Mouse (Mus musculus): ENCODE measurements around the gene Ocel1. TPM values are rescaled to one million over a fixed set of nuclear protein-coding genes. Genes with fewer than 3 reads are reported as not detected.

Ocel1 gene
- 7.8 and 8.6 TPM in 2 replicates for polyA plus RNA-seq (2015; fragmentation: Nextera tagmentation; extraction: Ambion mirVana)

DNA sequence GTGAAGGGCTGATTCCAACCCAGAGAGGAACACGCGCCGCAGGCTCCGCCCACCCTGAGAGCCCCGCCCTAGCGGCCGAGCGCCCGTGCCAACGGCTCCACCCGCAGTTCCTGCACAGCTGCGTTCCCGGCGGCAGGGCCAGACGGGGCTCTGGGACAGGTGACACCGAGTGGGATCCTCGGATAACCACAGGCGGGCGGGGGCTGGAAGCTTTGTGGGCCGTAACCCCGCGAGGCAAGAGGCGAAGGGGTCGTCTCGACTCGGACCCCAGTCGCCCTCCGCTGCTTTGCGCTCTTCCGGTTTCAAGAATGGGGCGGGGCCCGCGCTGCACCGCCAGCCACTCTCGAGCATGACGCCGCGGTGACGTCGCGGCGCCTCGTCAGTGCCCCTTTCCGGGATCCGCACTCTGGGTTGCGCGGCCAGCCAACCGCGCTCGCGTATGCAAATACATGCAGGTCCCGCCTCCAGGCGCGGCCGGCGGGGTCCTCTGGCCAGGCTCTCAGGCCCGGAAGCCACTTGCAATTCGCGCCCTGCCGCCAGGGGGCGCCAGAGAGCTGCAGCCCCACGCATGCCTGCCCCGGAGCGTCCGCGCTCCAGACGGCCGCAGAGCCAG lies at the start of gene Ocel1:
TSS of gene Ocel1 (plus strand) at position 63 of the 613 bp plus-strand sequence.

DNA sequence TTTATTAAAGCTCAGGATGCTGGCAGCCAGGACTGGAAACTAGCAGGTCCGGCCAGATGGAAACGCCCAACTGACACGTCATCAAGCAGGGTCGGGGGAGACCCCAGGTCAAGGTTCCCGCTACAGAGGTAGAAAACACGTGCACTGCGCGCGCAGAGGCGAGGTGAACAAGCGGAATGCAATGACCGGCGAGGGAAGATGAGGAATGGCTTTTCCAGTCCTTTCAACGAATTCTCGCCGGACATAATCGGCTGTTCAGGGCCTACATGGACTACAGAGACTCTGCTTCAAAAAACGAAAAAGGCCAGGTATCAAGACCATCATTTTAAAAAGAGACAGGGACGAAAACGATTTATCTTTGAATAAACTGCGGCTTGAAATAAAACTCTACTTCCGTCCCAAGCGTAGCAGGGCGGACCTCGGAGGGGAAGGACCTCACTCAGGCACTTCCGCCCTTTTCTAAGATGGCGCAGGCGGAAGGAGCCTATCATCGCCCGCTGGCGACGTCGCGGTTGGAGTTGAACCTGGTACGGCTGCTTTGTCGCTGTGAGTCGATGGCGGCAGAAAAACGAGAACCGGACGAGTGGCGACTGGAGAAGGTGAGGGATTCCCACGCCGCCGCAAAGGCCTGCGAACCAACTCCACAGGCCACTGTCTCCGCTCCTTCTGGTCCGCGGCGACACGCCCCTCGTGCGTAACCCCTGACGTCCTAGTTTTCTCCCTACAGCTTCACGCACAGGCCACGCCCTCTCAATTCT lies 4.1 kb upstream of the Ocel1 start, which contains the start of gene Use1:
TSS of gene Use1 (plus strand) at position 78 of the 758 bp plus-strand sequence.

DNA sequence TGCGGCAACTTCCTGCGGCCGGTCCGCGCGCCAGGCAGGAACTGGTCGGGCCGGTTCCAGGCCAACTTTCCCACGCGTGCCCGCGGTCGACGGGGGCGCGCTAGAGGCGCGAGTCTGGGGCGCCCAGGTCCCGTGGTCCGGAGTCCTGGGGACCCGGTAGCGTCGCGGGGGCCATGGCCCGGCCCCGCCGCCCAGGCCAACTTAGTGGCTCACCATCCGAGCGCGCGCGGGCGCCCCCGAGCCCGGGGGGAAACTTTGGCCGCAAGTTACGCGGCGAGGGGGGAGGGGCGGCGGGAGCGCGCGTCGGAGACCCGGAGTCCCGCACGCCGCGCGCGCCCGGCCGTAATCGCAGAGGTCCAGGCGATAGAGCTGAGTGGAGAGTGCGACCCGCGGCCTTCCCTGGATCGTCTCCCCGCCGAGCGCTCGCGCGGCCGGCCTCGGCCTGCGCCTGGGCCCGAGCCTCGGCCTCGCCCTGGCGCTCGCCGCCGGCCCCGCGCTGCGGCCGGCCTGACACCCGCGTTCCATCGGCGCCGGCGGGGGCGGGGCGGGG lies 10.4 kb downstream of the Ocel1 start, which contains the start of gene Nr2f6:
TSS of gene Nr2f6 (minus strand) at position 540 of the 550 bp plus-strand sequence.

DNA sequence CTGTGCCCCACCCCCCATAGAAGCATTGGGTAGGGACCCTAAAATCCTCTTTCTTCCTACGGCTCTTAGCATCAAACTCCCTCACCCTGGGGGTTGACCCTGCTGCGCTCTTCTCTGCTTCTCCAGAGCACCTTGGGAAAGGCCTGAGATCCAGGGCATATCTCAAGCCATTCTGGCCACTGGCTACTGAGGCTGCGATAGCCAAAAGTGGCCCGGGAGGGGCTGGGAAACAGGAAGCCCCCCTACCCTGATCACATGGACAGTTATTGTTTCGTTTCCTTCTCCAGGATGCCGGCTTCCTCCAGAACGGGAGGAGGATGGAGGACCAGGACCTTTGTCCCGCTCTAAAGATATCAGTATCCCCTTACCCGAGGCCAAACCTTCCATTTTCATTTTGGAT lies 24.5 kb downstream of the Ocel1 start, which contains the start of gene Ushbp1:
TSS of gene Ushbp1 (minus strand) at position 174 of the 400 bp plus-strand sequence.

DNA sequence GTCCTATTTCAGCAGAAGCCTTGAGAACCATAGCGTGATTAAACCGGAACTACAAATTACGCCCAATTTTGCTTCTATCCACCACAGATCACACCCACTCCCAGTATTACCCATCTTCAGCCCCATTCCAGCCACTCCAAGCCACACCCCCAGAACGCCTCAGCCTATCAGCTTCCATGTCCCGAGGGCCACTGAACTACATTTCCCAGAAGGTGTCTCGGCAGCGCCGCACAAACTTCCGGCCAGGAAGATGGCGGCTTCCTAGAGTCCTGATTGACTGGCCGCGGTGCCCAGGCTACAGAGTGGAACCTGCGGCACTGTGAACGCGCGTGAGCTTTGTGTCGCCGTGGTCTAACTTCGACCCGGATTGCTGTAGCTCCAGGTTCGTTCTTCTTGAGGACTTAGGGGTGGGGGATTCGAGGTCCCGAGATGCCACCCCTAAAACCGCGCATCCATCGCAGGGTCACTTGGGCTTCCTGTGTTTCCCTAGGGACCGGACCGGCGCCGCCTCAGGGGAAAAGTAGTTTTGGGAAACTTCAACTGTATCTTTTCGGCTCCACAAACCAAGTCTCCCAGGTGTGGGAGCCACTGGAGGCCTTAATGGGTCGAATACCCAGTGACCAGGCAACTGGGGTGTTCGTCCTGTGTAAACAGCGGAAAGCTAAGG lies 25.7 kb downstream of the Ocel1 start, which contains the start of gene Babam1:
TSS of gene Babam1 (plus strand) at position 223 of the 667 bp plus-strand sequence.

DNA sequence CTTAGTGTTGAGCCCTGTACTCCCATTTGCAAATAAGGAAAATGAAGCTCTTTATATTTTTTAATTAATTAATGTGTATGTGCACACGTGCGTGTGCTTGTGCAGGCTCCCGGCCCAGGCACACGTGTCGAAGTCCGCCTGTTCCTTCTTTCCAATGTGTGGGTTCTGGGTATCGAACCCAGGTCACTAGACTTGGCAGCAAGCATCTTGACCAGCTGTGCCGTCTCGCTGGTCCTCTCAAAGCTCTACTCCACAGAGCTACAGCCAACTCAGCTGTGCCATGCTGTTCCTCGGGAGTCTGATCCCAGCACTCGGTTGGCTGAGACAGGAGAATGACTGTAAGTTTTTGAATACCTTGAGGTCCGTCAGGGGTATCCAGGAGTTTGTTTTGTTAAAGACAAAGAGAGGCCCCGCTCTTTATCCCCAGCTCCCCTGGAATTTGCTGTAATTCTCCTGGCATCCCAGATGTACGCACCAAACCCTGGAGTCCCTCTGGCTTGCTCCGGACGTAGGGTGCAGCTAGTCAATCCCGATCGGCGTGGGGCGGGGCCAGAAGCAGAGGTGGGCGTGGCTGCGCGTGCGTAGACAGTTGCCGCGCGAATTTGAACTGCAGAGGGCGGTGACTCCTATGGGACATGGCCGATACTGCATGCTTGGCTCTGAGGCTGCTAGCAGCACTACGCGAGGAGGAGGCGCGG lies 34.5 kb downstream of the Ocel1 start, which contains the start of gene Ankle1:
TSS of gene Ankle1 (plus strand) at position 610 of the 698 bp plus-strand sequence.

Other genes starting within 250 kb of the Ocel1 start
- gene Myo9b, start 98.6 kb upstream of the Ocel1 start, polyA plus RNA-seq (2015; fragmentation: Nextera tagmentation; extraction: Ambion mirVana) = 11.0 and 13.2 TPM in 2 replicates
- gene Haus8, start 98.4 kb upstream of the Ocel1 start, polyA plus RNA-seq (2015; fragmentation: Nextera tagmentation; extraction: Ambion mirVana) = 41.4 and 47.5 TPM in 2 replicates
- 74.6 and 89.0 TPM in 2 replicates for gene Use1, start 4.5 kb upstream of the Ocel1 start, polyA plus RNA-seq (2015; fragmentation: Nextera tagmentation; extraction: Ambion mirVana)
- gene Nr2f6, start 10.7 kb downstream of the Ocel1 start, polyA plus RNA-seq (2015; fragmentation: Nextera tagmentation; extraction: Ambion mirVana) = 9.6 and 13.2 TPM in 2 replicates
- 7.3 and 10.4 TPM in 2 replicates for gene Ushbp1, start 24.5 kb downstream of the Ocel1 start, polyA plus RNA-seq (2015; fragmentation: Nextera tagmentation; extraction: Ambion mirVana)
- gene Babam1, start 25.6 kb downstream of the Ocel1 start, polyA plus RNA-seq (2015; fragmentation: Nextera tagmentation; extraction: Ambion mirVana) = 58.4 and 62.9 TPM in 2 replicates
- gene Ankle1, start 34.7 kb downstream of the Ocel1 start, polyA plus RNA-seq (2015; fragmentation: Nextera tagmentation; extraction: Ambion mirVana) = 44.9 and 47.2 TPM in 2 replicates
- gene Abhd8, start 92.4 kb downstream of the Ocel1 start, polyA plus RNA-seq (2015; fragmentation: Nextera tagmentation; extraction: Ambion mirVana) = 12.1 and 15.6 TPM in 2 replicates
- gene Mrpl34, start 93.7 kb downstream of the Ocel1 start, polyA plus RNA-seq (2015; fragmentation: Nextera tagmentation; extraction: Ambion mirVana) = 132 and 137 TPM in 2 replicates
- 57.6 and 58.7 TPM in 2 replicates for gene Dda1, start 97.9 kb downstream of the Ocel1 start, polyA plus RNA-seq (2015; fragmentation: Nextera tagmentation; extraction: Ambion mirVana)
- 0.48 and 0.53 TPM in 2 replicates for gene Ano8, start 114.7 kb downstream of the Ocel1 start, polyA plus RNA-seq (2015; fragmentation: Nextera tagmentation; extraction: Ambion mirVana)
- 8.7 and 9.3 TPM in 2 replicates for gene Gtpbp3, start 116.8 kb downstream of the Ocel1 start, polyA plus RNA-seq (2015; fragmentation: Nextera tagmentation; extraction: Ambion mirVana)
- gene Plvap, start 140.5 kb downstream of the Ocel1 start, polyA plus RNA-seq (2015; fragmentation: Nextera tagmentation; extraction: Ambion mirVana) = 80.9 and 96.7 TPM in 2 replicates
- gene Ccdc194, start 154.4 kb downstream of the Ocel1 start, polyA plus RNA-seq (2015; fragmentation: Nextera tagmentation; extraction: Ambion mirVana) = 0.11 and 0.13 TPM in 2 replicates
- 74.9 and 101 TPM in 2 replicates for gene Bst2, start 166.2 kb downstream of the Ocel1 start, polyA plus RNA-seq (2015; fragmentation: Nextera tagmentation; extraction: Ambion mirVana)
- gene Mvb12a, start 171.6 kb downstream of the Ocel1 start, polyA plus RNA-seq (2015; fragmentation: Nextera tagmentation; extraction: Ambion mirVana) = 45.0 and 54.4 TPM in 2 replicates
- gene Tmem221, start 187.6 kb downstream of the Ocel1 start, polyA plus RNA-seq (2015; fragmentation: Nextera tagmentation; extraction: Ambion mirVana) = 3.3 and 4.9 TPM in 2 replicates
- 0.05 and 0.08 TPM in 2 replicates for gene Nxnl1, start 195.3 kb downstream of the Ocel1 start, polyA plus RNA-seq (2015; fragmentation: Nextera tagmentation; extraction: Ambion mirVana)
- 7.9 and 14.5 TPM in 2 replicates for gene Slc27a1, start 197.6 kb downstream of the Ocel1 start, polyA plus RNA-seq (2015; fragmentation: Nextera tagmentation; extraction: Ambion mirVana)
- gene Pgls, start 220.9 kb downstream of the Ocel1 start, polyA plus RNA-seq (2015; fragmentation: Nextera tagmentation; extraction: Ambion mirVana) = 174 and 198 TPM in 2 replicates
- gene Fam129c, start 226.3 kb downstream of the Ocel1 start, polyA plus RNA-seq (2015; fragmentation: Nextera tagmentation; extraction: Ambion mirVana) = 8.2 and 11.6 TPM in 2 replicates
- gene Colgalt1, start 239.7 kb downstream of the Ocel1 start, polyA plus RNA-seq (2015; fragmentation: Nextera tagmentation; extraction: Ambion mirVana) = 34.5 and 44.4 TPM in 2 replicates